Mouse (Mus musculus) heart, embryonic 10.5 days (tissue): Measurements from ENCODE around the gene Gmip. TPM values are rescaled to one million over a fixed set of nuclear protein-coding genes. Genes with fewer than 3 reads are reported as not detected.

Source experiments
- DNase-seq: peaks from one replicate; pipeline ENCODE4 v3.0.0-alpha.2; 2017; ENCODE audit warnings: low spot score
- H3K27ac ChIP-seq: fragments of 300-500 bp; sonication (generic); 2 replicates; pipeline ENCODE4 v1.5.1; 2016; ENCODE audit warnings: mild to moderate bottlenecking
- H3K27me3 ChIP-seq: fragments of 300-500 bp; sonication (generic); 2 replicates; pipeline ENCODE4 v1.6.1; 2016; ENCODE audit warnings: mild to moderate bottlenecking; ENCODE audit not compliant: poor library complexity, insufficient read depth, severe bottlenecking
- H3K36me3 ChIP-seq: fragments of 300-500 bp; sonication (generic); 2 replicates; pipeline ENCODE4 v1.6.1; 2016; ENCODE audit warnings: mild to moderate bottlenecking, moderate library complexity
- H3K4me1 ChIP-seq: fragments of 300-500 bp; sonication (generic); 2 replicates; pipeline ENCODE4 v1.6.1; 2016; ENCODE audit warnings: mild to moderate bottlenecking
- H3K4me3 ChIP-seq: fragments of 300-500 bp; sonication (generic); 2 replicates; pipeline ENCODE4 v1.5.1; 2016; ENCODE audit warnings: mild to moderate bottlenecking, moderate library complexity
- H3K9me3 ChIP-seq: fragments of 300-500 bp; sonication (generic); 2 replicates; pipeline ENCODE4 v1.6.1; 2016; ENCODE audit warnings: mild to moderate bottlenecking, moderate library complexity
- WGBS: fragments of 180-500 bp; shearing (Covaris S2); methylation state at CpG from one replicate; pipeline ENCODE4 v1.1.7; 2016; 5-methylcytosine and 5-hydroxymethylcytosine counted together
- polyA plus RNA-seq: library from polyadenylated mRNA; unstranded; fragments of >200 nt; fragmentation: Nextera tagmentation; extraction: Ambion mirVana; gene quantifications from 2 replicates; pipeline ENCODE4 v1.2.1, GENCODE M21; 2016

Gmip gene
- 10.3 and 10.7 TPM in 2 replicates for polyA plus RNA-seq

GRCm38 (mm10) chr8:69808094-69808863, at the start of gene Gmip:
Gene Gmip (plus strand): TSS chr8:69808679.
- peak; percentile 92 for DNase-seq
- Histone ChIP-seq H3K27ac (peak within 1 kb of the TSS; percentile 83), H3K4me1 (peaks cover 22% of the 10 kb centered on the region), H3K9me3 (no peaks in the 10 kb centered on the region), H3K4me3 (peak within 1 kb of the TSS; percentile 67), H3K27me3 (no peaks in the 10 kb centered on the region), H3K36me3 (peaks cover 68% of the 10 kb centered on the region)
- WGBS, result 6% methylated on average over 28 of the region's 28 CpGs

- no peak overlapping the region for H3K4me3 ChIP-seq
- no peak for DNase-seq
- no peaks in the 10 kb centered on the region for H3K4me1 ChIP-seq
- peaks cover 11% of the 10 kb centered on the region for H3K9me3 ChIP-seq
- peaks cover 76% of the 10 kb centered on the region for H3K36me3 ChIP-seq
- H3K27ac ChIP-seq, result no peak overlapping the region
- H3K27me3 ChIP-seq, result no peaks in the 10 kb centered on the region
- 87% methylated on average over 4 of the region's 4 CpGs for WGBS
These were observed 46.5 kb upstream of the Gmip start for GRCm38 (mm10) chr8:69761814-69762445.

GRCm38 (mm10) chr8:69771221-69771620, 37.3 kb upstream of the Gmip start:
- H3K4me3 ChIP-seq, result no peak overlapping the region
- peaks cover 22% of the 10 kb centered on the region for H3K4me1 ChIP-seq
- peaks cover 46% of the 10 kb centered on the region for H3K36me3 ChIP-seq
- H3K27ac ChIP-seq, result no peak overlapping the region
- H3K9me3 ChIP-seq, result peaks cover 3% of the 10 kb centered on the region
- DNase-seq, result no peak
- no peaks in the 10 kb centered on the region for H3K27me3 ChIP-seq
- WGBS, result 91% methylated on average over 9 of the region's 9 CpGs

- 82% methylated on average over 2 of the region's 2 CpGs for WGBS
These were observed 36.4 kb upstream of the Gmip start for GRCm38 (mm10) chr8:69772106-69772505.

GRCm38 (mm10) chr8:69774503-69775148, 33.9 kb upstream of the Gmip start, which contains the start of gene Gm20422:
Gene Gm20422 (minus strand): TSS chr8:69774886.
- peak; percentile 98 for DNase-seq
- peaks cover 22% of the 10 kb centered on the region for H3K4me1 ChIP-seq
- H3K36me3 ChIP-seq, result peaks cover 12% of the 10 kb centered on the region
- WGBS, result under 1% methylated on average over 41 of the region's 41 CpGs
- no peaks in the 10 kb centered on the region for H3K27me3 ChIP-seq
- no peaks in the 10 kb centered on the region for H3K9me3 ChIP-seq
- peak within 1 kb of the TSS; percentile 78 for H3K4me3 ChIP-seq
- peak within 1 kb of the TSS; percentile 97 for H3K27ac ChIP-seq

More at GRCm38 (mm10) chr8:69772106-69772505, 36.4 kb upstream of the Gmip start:
- H3K27ac ChIP-seq, result no peak overlapping the region
- peaks cover 22% of the 10 kb centered on the region for H3K4me1 ChIP-seq
- H3K9me3 ChIP-seq, result no peaks in the 10 kb centered on the region
- no peaks in the 10 kb centered on the region for H3K27me3 ChIP-seq
- H3K4me3 ChIP-seq, result no peak overlapping the region
- no peak for DNase-seq
- peaks cover 37% of the 10 kb centered on the region for H3K36me3 ChIP-seq

GRCm38 (mm10) chr8:69775149-69775534, 33.3 kb upstream of the Gmip start:
- H3K27ac ChIP-seq, result peak overlapping the region; percentile 97; the same call in 1 of the 2 replicates
- peaks cover 22% of the 10 kb centered on the region for H3K4me1 ChIP-seq
- H3K9me3 ChIP-seq, result no peaks in the 10 kb centered on the region
- DNase-seq, result no peak
- 47% methylated on average over 2 of the region's 2 CpGs for WGBS
- peaks cover 9% of the 10 kb centered on the region; the same call in 1 of the 2 replicates for H3K36me3 ChIP-seq
- H3K4me3 ChIP-seq, result peak overlapping the region; percentile 78
- H3K27me3 ChIP-seq, result no peaks in the 10 kb centered on the region

GRCm38 (mm10) chr8:69777111-69777510, 31.4 kb upstream of the Gmip start:
- no peaks in the 10 kb centered on the region for H3K27me3 ChIP-seq
- DNase-seq, result no peak
- H3K36me3 ChIP-seq, result no peaks in the 10 kb centered on the region
- no peaks in the 10 kb centered on the region for H3K9me3 ChIP-seq
- no peak overlapping the region for H3K4me3 ChIP-seq
- no peak overlapping the region for H3K27ac ChIP-seq
- H3K4me1 ChIP-seq, result peaks cover 17% of the 10 kb centered on the region
- WGBS, result 52% methylated on average over 11 of the region's 12 CpGs

GRCm38 (mm10) chr8:69789105-69789504, 19.4 kb upstream of the Gmip start:
- 84% methylated on average over 5 of the region's 5 CpGs for WGBS
- no peaks in the 10 kb centered on the region for H3K27me3 ChIP-seq
- peaks cover 9% of the 10 kb centered on the region for H3K36me3 ChIP-seq
- no peak overlapping the region for H3K27ac ChIP-seq
- H3K9me3 ChIP-seq, result no peaks in the 10 kb centered on the region
- DNase-seq, result no peak
- no peak overlapping the region for H3K4me3 ChIP-seq
- peaks cover 13% of the 10 kb centered on the region for H3K4me1 ChIP-seq

- peak overlapping the region; percentile 96; the same call in 1 of the 2 replicates for H3K27ac ChIP-seq
- no peaks in the 10 kb centered on the region for H3K27me3 ChIP-seq
- DNase-seq, result no peak
- peak overlapping the region; percentile 97; the same call in 1 of the 2 replicates for H3K4me3 ChIP-seq
- peaks cover 13% of the 10 kb centered on the region for H3K4me1 ChIP-seq
- peaks cover 16% of the 10 kb centered on the region for H3K36me3 ChIP-seq
- no peaks in the 10 kb centered on the region for H3K9me3 ChIP-seq
- WGBS, result 62% methylated on average over 5 of the region's 5 CpGs
These were observed 18.7 kb upstream of the Gmip start for GRCm38 (mm10) chr8:69789731-69790130.

GRCm38 (mm10) chr8:69790364-69790763, 18.1 kb upstream of the Gmip start:
- H3K9me3 ChIP-seq, result no peaks in the 10 kb centered on the region
- H3K36me3 ChIP-seq, result peaks cover 22% of the 10 kb centered on the region
- no peak for DNase-seq
- H3K4me1 ChIP-seq, result peaks cover 13% of the 10 kb centered on the region
- H3K27me3 ChIP-seq, result no peaks in the 10 kb centered on the region
- WGBS, result 29% methylated on average over 11 of the region's 11 CpGs
- peak overlapping the region; percentile 97 for H3K4me3 ChIP-seq
- peak overlapping the region; percentile 96 for H3K27ac ChIP-seq

- Histone ChIP-seq H3K27ac (peak within 1 kb of the TSS; percentile 96), H3K27me3 (no peaks in the 10 kb centered on the region), H3K4me3 (peak within 1 kb of the TSS; percentile 97), H3K36me3 (peaks cover 27% of the 10 kb centered on the region), H3K4me1 (peaks cover 13% of the 10 kb centered on the region), H3K9me3 (no peaks in the 10 kb centered on the region)
- DNase-seq, result peak; percentile 96
- under 1% methylated on average over 38 of the region's 38 CpGs for WGBS
These were observed 17.6 kb upstream of the Gmip start, which contains the start of the genes Atp13a1 and Zfp866 for GRCm38 (mm10) chr8:69790773-69791367. Gene Atp13a1 (plus strand): TSS chr8:69791163. Gene Zfp866 (minus strand): TSS chr8:69791178.

GRCm38 (mm10) chr8:69791415-69792068, 16.9 kb upstream of the Gmip start:
- DNase-seq, result no peak
- peaks cover 13% of the 10 kb centered on the region for H3K4me1 ChIP-seq
- under 1% methylated on average over 48 of the region's 48 CpGs for WGBS
- H3K36me3 ChIP-seq, result peaks cover 34% of the 10 kb centered on the region
- no peaks in the 10 kb centered on the region for H3K27me3 ChIP-seq
- peak overlapping the region; percentile 96 for H3K27ac ChIP-seq
- peak overlapping the region; percentile 97 for H3K4me3 ChIP-seq
- H3K9me3 ChIP-seq, result no peaks in the 10 kb centered on the region
